Mouse (Mus musculus): ENCODE measurements around the gene Psip1. TPM values are rescaled to one million over a fixed set of nuclear protein-coding genes. Genes with fewer than 3 reads are reported as not detected.
"Not testable (repeated sequence)": the region's sequence is repeated elsewhere in the genome, so short reads cannot be mapped to it uniquely, and the experiment has no call there.

Psip1 gene
- polyA plus RNA-seq, 1 experiment from 2014 or later: 394 TPM

DNA sequence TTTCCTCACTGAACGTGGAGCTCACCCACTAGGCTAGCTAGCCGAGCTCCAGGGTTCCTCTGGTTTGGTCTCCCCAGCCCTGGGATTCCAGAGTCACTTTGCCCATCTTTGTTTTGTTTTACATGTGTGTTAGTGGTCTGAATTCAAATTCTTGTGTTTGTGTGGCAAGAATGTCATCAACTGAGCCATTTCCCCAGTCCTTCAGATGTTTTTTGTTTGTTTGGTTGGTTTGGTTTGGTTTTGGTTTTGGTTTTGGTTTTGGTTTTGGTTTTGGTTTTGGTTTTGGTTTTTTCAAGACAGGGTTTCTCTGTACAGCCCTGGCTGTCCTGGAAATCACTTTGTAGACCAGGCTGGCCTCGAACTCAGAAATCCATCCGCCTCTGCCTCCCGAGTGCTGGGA lies 10.8 kb upstream of the Psip1 start:
- not testable (repeated sequence) for H3K4me3 ChIP-seq; H3K9me3 ChIP-seq; H3K9ac ChIP-seq; H3K4me1 ChIP-seq; H3K36me3 ChIP-seq; H3K27ac ChIP-seq; H3K4me2 ChIP-seq (replicated peaks); ATAC-seq (ENCODE audit: low FRiP score, low read depth); H3K27me3 ChIP-seq (replicated peaks)
- 82% methylated on average over 5 of the region's 5 CpGs for WGBS

DNA sequence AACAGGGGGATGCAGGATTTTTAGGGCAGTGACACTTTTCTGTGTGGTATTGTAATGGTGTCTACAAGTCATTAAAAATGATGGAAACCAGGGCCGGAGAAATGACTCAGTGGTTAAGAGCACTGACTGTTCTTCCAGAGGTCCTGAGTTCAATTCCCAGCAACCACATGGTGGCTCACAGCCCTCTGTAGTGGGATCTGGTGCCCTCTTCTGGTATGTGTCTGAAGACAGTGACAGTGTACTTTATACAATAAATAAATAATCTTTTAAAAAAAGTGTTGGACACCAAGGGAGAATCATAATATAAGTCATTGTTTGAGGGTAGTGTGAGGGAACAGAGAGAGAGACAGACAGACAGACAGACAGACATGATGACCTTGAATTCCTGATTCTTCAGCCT lies 6.9 kb upstream of the Psip1 start:
- 95% methylated on average over 1 of the region's 1 CpGs for WGBS
- no peak for ATAC-seq (ENCODE audit: low FRiP score, low read depth)
- H3K4me1 ChIP-seq: no peaks in the 10 kb centered on the region
- no peaks in the 10 kb centered on the region for H3K36me3 ChIP-seq
- no peaks in the 10 kb centered on the region for H3K27me3 ChIP-seq (replicated peaks)
- no peak overlapping the region for H3K9ac ChIP-seq
- no peak overlapping the region for H3K4me3 ChIP-seq
- H3K27ac ChIP-seq: no peak overlapping the region
- no peak overlapping the region for H3K4me2 ChIP-seq (replicated peaks)
- H3K9me3 ChIP-seq: no peaks in the 10 kb centered on the region

DNA sequence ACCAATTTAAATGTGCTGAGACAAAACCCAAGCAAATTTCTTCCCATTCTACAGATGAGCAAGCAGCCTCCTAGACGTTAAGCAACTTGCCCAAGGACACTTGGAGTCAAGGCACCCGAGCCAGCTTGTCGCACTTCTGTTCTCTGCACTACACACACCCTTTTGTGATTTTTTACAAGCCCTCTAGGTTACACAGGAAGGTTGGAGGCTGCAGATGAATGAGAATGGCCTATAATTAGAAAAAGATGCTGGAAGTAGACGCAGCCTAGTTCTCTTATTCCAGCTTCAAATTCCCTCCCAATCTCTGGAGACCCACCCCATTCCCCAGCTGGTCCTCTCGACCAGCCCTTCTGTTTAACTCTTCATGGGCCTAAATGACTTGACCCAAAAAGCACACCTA lies 2.9 kb upstream of the Psip1 start:
- Histone ChIP-seq H3K4me3 (no peak overlapping the region), H3K27me3 (replicated peaks) (no peaks in the 10 kb centered on the region), H3K9ac (no peak overlapping the region), H3K4me2 (replicated peaks) (no peak overlapping the region), H3K36me3 (0 out of 2 replicates have a peak, but pooled peaks cover 4% of the 10 kb centered on the region), H3K27ac (no peak overlapping the region), H3K9me3 (no peaks in the 10 kb centered on the region), H3K4me1 (peaks cover 9% of the 10 kb centered on the region)
- 22% methylated on average over 5 of the region's 5 CpGs for WGBS
- ATAC-seq (ENCODE audit: low FRiP score, low read depth): no peak

DNA sequence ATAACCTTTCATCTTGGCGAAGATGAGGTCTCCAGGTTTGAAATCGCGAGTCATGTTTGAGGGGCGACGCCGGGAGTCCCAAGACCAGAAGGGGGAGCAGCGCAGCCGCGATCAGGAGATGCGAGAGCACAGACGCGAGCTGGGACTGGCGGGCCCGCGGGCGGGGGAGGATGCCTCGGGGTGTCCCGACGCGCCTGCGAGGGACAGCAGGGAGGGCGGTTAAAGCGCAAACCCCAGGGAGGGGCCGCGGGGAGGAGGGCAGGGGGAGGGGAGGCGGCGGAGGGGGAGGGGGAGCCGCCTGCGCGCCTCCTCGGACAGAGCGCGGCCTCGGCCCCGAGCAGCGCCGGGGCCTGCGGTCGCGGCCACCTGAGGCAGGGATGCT lies 533 bp downstream of the Psip1 start:
- WGBS: under 1% methylated on average over 31 of the region's 40 CpGs
- Histone ChIP-seq H3K4me3 (peak overlapping the region; percentile 97), H3K4me2 (replicated peaks) (peak overlapping the region; percentile 68), H3K27ac (peak overlapping the region; percentile 99), H3K4me1 (peaks cover 12% of the 10 kb centered on the region), H3K27me3 (replicated peaks) (no peaks in the 10 kb centered on the region), H3K36me3 (peaks cover 28% of the 10 kb centered on the region), H3K9me3 (no peaks in the 10 kb centered on the region), H3K9ac (peak overlapping the region; percentile 98)
- peak; percentile 89 for ATAC-seq (ENCODE audit: low FRiP score, low read depth)

DNA sequence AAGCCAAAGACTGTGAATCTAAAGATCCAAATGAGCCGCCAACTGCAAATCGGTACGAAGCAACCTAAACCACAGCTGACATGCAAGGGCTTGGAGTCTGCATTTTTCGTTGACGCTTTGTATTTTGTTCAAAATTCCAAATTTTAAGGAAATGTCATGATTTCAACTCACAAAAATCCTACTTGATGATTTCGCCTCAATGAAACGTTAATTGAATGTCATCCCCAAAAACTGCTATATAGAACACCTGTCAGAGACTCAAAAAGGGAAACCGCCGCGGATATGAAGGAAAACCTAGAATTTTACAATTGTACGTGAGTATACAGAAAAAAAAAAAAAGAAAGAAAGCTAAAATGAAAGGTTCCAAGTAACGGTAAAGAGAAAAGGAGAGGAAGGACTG lies 1.0 kb downstream of the Psip1 start:
- Histone ChIP-seq H3K4me3 (peak overlapping the region; percentile 97), H3K27ac (no peak overlapping the region), H3K27me3 (replicated peaks) (no peaks in the 10 kb centered on the region), H3K9me3 (no peaks in the 10 kb centered on the region), H3K4me2 (replicated peaks) (peak overlapping the region; percentile 68), H3K9ac (peak overlapping the region; percentile 98), H3K4me1 (peaks cover 12% of the 10 kb centered on the region), H3K36me3 (peaks cover 29% of the 10 kb centered on the region)
- WGBS: 18% methylated on average over 12 of the region's 12 CpGs
- ATAC-seq (ENCODE audit: low FRiP score, low read depth): no peak

DNA sequence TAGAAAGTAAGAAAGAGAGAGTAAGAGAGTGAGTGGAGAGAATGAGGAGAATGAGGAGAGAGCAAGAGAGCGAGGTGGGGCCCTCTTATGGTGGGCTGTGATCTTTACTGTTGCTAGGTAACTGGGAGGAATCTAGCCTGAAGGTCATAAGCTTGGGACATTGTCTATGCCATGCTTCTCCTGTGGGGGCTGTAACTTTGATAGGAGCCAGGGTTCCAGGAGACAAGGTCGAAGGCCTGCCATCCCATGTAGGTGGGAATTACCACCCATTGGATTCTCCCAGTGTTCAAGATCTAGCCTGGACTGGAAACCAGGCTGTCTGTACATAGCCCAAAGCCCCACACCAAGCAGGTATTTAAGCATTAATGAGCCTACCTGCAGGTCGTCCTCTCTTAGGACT lies 18.1 kb downstream of the Psip1 start:
- H3K9me3 ChIP-seq: no peaks in the 10 kb centered on the region
- 61% methylated on average over 3 of the region's 3 CpGs for WGBS
- ATAC-seq (ENCODE audit: low FRiP score, low read depth): 0 out of 2 replicates have a peak, but pooled peaks have one; percentile 25
- peaks cover 76% of the 10 kb centered on the region for H3K36me3 ChIP-seq
- H3K9ac ChIP-seq: no peak overlapping the region
- H3K4me2 ChIP-seq (replicated peaks): no peak overlapping the region
- no peaks in the 10 kb centered on the region for H3K4me1 ChIP-seq
- H3K27me3 ChIP-seq (replicated peaks): no peaks in the 10 kb centered on the region
- H3K27ac ChIP-seq: no peak overlapping the region
- no peak overlapping the region for H3K4me3 ChIP-seq

DNA sequence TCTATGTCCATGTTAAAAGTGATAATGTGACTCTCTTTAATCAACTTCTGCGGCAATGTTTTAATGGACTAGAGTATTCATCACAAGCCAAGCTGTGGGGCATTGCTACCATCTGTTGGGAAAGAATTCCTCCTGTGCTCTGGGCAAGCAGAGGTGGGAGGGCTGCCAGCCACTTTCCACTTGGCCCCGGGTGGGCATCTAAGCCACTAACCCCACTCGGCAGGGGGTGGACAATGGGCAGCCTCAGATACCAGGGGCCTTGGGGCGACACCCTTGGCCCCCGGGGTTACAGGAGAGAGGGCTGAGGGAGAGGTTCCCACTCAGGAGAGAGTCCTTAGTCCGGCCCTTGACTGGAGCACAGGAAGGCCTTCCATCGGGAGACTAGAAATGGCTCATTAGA lies 18.6 kb downstream of the Psip1 start:
- Histone ChIP-seq H3K36me3 (peaks cover 78% of the 10 kb centered on the region), H3K27ac (no peak overlapping the region), H3K4me3 (no peak overlapping the region), H3K4me2 (replicated peaks) (no peak overlapping the region), H3K27me3 (replicated peaks) (no peaks in the 10 kb centered on the region), H3K4me1 (no peaks in the 10 kb centered on the region), H3K9ac (no peak overlapping the region), H3K9me3 (no peaks in the 10 kb centered on the region)
- 0 out of 2 replicates have a peak, but pooled peaks have one; percentile 48 for ATAC-seq (ENCODE audit: low FRiP score, low read depth)
- WGBS: 85% methylated on average over 7 of the region's 7 CpGs

DNA sequence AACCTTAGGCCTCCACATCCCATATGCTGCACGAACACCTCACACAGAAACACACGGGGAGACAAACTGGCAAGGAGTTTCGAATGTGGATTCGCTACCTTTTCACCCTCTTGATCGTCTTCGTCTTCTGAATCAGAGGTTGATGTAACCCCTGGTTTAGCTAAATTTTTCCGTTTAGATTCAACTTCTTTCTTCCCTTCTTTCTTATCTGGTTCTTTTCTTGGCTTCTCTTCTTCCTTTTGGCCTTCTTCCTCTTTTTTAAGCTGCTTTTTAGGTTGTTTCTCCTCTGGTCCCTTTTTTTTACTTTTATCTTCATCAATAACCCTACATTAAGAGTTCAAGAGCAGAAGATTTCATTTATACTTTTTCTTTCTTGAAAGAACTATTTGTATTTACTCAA lies 21.4 kb downstream of the Psip1 start:
- WGBS: 95% methylated on average over 7 of the region's 7 CpGs
- H3K4me3 ChIP-seq: no peak overlapping the region

DNA sequence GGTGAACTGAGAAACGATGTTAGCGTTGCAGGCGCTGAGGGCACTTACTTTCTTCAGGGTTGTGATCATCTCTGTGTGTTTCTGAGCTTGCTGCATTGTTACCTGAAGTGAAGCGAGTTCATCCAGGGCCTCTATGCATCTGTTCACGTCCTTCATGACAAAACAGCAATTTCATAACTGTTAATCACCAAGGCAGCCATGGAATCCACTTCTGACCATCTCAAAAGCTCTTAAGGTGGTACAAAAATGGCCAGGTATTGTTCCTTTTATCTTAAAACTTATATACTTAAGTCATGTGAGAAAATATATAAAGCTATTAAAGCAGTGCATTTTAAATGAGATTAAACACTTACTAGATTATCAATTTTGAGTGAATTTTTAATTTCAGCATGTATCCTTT lies 26.2 kb downstream of the Psip1 start:
- Histone ChIP-seq H3K4me2 (replicated peaks) (no peak overlapping the region), H3K36me3 (peaks cover 67% of the 10 kb centered on the region), H3K4me1 (no peaks in the 10 kb centered on the region), H3K27me3 (replicated peaks) (no peaks in the 10 kb centered on the region), H3K4me3 (no peak overlapping the region), H3K27ac (no peak overlapping the region), H3K9ac (no peak overlapping the region), H3K9me3 (no peaks in the 10 kb centered on the region)
- 95% methylated on average over 5 of the region's 5 CpGs for WGBS
- ATAC-seq (ENCODE audit: low FRiP score, low read depth): no peak

More for the DNA sequence above, 21.4 kb downstream of the Psip1 start:
- Histone ChIP-seq H3K4me2 (replicated peaks) (no peak overlapping the region), H3K9ac (no peak overlapping the region), H3K4me1 (no peaks in the 10 kb centered on the region), H3K27ac (no peak overlapping the region), H3K9me3 (no peaks in the 10 kb centered on the region), H3K27me3 (replicated peaks) (no peaks in the 10 kb centered on the region), H3K36me3 (peaks cover 62% of the 10 kb centered on the region)
- no peak for ATAC-seq (ENCODE audit: low FRiP score, low read depth)

DNA sequence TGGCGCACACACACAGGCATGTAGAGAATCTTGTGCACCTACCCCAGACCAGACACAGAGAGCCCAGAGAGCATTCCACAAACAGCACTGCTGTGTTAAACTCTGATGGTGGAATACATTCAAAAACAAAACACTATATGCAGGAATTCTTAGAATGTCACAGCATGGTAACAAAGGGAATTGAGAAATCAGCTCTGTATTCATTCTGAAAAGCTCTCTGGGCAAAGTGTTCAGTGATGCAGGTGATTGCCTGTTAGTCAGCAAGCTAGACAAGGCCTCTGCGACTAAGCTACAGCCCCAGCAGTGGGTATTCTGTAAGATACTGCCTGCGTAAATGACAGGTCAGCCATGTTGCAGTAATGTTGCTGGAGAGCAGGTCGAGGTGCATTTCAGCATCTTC lies 35.5 kb downstream of the Psip1 start:
- Histone ChIP-seq H3K4me3 (no peak overlapping the region), H3K4me2 (replicated peaks) (no peak overlapping the region), H3K9ac (no peak overlapping the region), H3K27ac (no peak overlapping the region), H3K9me3 (no peaks in the 10 kb centered on the region), H3K4me1 (no peaks in the 10 kb centered on the region), H3K36me3 (peaks cover 58% of the 10 kb centered on the region), H3K27me3 (replicated peaks) (no peaks in the 10 kb centered on the region)
- 95% methylated on average over 4 of the region's 4 CpGs for WGBS
- ATAC-seq (ENCODE audit: low FRiP score, low read depth): no peak

DNA sequence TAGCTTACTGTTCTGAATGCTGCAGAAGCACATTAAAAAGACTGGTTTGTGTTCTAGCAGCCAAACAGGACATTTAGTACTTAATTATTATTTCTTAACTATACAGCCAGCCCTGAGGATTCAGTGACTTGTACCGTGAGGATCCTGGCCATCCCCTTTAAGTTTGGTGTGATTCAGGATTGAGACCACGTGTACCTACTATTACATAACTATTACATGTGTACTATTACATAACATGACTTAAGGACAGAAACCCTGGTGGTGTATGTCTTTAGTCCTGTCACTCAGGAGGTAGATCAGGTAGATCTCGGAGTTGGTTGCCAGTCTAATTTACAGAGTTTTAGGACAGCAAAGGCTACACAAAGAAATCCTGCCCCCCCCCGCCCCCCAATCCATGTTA lies 45.2 kb downstream of the Psip1 start:
- H3K36me3 ChIP-seq: peaks cover 52% of the 10 kb centered on the region
- 90% methylated on average over 4 of the region's 4 CpGs for WGBS
- no peak overlapping the region for H3K4me2 ChIP-seq (replicated peaks)
- H3K9ac ChIP-seq: no peak overlapping the region
- H3K27me3 ChIP-seq (replicated peaks): no peaks in the 10 kb centered on the region
- H3K27ac ChIP-seq: no peak overlapping the region
- no peaks in the 10 kb centered on the region for H3K9me3 ChIP-seq
- no peak for ATAC-seq (ENCODE audit: low FRiP score, low read depth)
- H3K4me1 ChIP-seq: no peaks in the 10 kb centered on the region
- H3K4me3 ChIP-seq: no peak overlapping the region

DNA sequence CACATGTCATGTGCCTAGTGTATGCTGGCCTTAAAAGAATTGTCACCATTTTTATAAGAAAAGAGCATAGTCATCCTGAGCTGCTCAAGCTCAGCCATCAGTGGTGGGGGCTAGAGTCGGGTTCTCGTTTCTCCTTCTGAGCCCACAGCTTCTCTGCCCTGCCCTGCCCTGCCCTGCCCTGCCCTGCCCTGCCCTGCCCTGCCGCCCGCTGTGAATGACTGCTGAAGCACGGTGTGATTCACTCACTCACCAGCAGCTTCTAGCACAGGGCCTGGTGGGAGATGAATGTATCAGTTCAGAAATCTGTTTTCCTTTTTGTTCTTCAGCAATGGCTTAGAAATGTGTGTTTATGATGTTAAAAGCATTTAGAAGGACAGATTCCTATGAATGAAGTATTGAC lies 47.2 kb downstream of the Psip1 start:
- Histone ChIP-seq H3K27ac (no peak overlapping the region), H3K36me3 (peaks cover 70% of the 10 kb centered on the region), H3K4me1 (no peaks in the 10 kb centered on the region), H3K4me3 (no peak overlapping the region), H3K9me3 (no peaks in the 10 kb centered on the region), H3K4me2 (replicated peaks) (no peak overlapping the region), H3K27me3 (replicated peaks) (no peaks in the 10 kb centered on the region), H3K9ac (no peak overlapping the region)
- no peak for ATAC-seq (ENCODE audit: low FRiP score, low read depth)
- 63% methylated on average over 5 of the region's 5 CpGs for WGBS

DNA sequence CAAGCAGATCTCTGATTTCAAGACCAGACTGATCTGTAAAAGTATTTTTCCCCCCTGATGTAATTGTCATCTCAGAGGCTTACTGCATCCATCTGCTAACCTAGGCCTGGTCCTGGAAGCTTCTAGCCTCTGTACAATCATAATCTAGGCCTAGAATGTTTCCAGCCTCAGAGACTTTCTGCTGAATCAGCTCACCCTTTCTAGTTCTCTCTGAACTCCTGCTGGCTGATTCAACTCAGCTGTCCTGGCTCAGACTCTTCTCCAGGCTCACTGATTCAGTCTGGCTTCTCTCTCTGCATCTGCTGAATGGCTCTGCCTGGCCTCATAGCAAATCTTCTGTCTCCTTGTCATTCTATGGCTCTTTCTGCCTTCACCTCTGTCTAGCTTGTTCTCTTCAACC lies 48.1 kb downstream of the Psip1 start:
- H3K27me3 ChIP-seq (replicated peaks): no peaks in the 10 kb centered on the region
- H3K27ac ChIP-seq: no peak overlapping the region
- H3K4me1 ChIP-seq: no peaks in the 10 kb centered on the region
- H3K4me3 ChIP-seq: no peak overlapping the region
- peaks cover 77% of the 10 kb centered on the region for H3K36me3 ChIP-seq
- no peaks in the 10 kb centered on the region for H3K9me3 ChIP-seq
- no peak for ATAC-seq (ENCODE audit: low FRiP score, low read depth)
- H3K9ac ChIP-seq: no peak overlapping the region
- H3K4me2 ChIP-seq (replicated peaks): no peak overlapping the region

All from neural tube, embryonic 12.5 days (tissue).